Mouse (Mus musculus) liver, embryonic 15.5 days (tissue): ENCODE measurements around the gene Aldoc. TPM values are rescaled to one million over a fixed set of nuclear protein-coding genes. Genes with fewer than 3 reads are reported as not detected.

Experiments
- ATAC-seq: fragments of 200-750 bp; cut with Nextera tagmentation; 2 replicates; pipeline ENCODE4 v1.8.0; 2017; ENCODE audit warnings: moderate number of reproducible peaks, mild to moderate bottlenecking, moderate library complexity; ENCODE audit not compliant: insufficient read depth
- H3K27ac ChIP-seq: fragments of 300-500 bp; sonication (generic); replicated peaks from 2 replicates; pipeline ENCODE4 v1.5.1; 2015; ENCODE audit warnings: mild to moderate bottlenecking, inconsistent platforms
- H3K27me3 ChIP-seq: fragments of 300-500 bp; sonication (generic); 2 replicates; pipeline ENCODE4 v1.6.1; 2015; ENCODE audit warnings: mild to moderate bottlenecking, inconsistent platforms
- H3K36me3 ChIP-seq: fragments of 300-500 bp; sonication (generic); replicated peaks from 2 replicates; pipeline ENCODE4 v1.6.1; 2015; ENCODE audit warnings: moderate library complexity, mild to moderate bottlenecking, inconsistent platforms
- H3K4me1 ChIP-seq: fragments of 300-500 bp; sonication (generic); replicated peaks from 2 replicates; pipeline ENCODE4 v1.6.1; 2015; ENCODE audit warnings: inconsistent platforms
- H3K4me2 ChIP-seq: fragments of 300-500 bp; sonication (generic); 2 replicates; pipeline ENCODE4 v1.6.1; 2015; ENCODE audit warnings: moderate library complexity, mild to moderate bottlenecking, inconsistent platforms
- H3K4me3 ChIP-seq: fragments of 300-500 bp; sonication (generic); replicated peaks from 2 replicates; pipeline ENCODE4 v1.5.1; 2015; ENCODE audit warnings: mild to moderate bottlenecking, inconsistent platforms
- H3K9ac ChIP-seq: fragments of 300-500 bp; sonication (generic); 2 replicates; pipeline ENCODE4 v1.6.1; 2015; ENCODE audit warnings: moderate library complexity, mild to moderate bottlenecking, inconsistent platforms
- H3K9me3 ChIP-seq: fragments of 300-500 bp; sonication (generic); replicated peaks from 2 replicates; pipeline ENCODE4 v1.6.1; 2016; ENCODE audit warnings: inconsistent platforms
- WGBS: fragments of 180-500 bp; shearing (Covaris S2); methylation state at CpG from one replicate; pipeline ENCODE4 v1.1.7; 2015; ENCODE audit warnings: mixed read lengths; ENCODE audit not compliant: insufficient replicate concordance; 5-methylcytosine and 5-hydroxymethylcytosine counted together
- polyA plus RNA-seq: library from polyadenylated mRNA; unstranded; fragments of >200 nt; fragmentation: Nextera tagmentation; extraction: Ambion mirVana; gene quantifications from 2 replicates; pipeline ENCODE4 v1.2.1, GENCODE M21; 2015

Gene Aldoc
- polyA plus RNA-seq, 1 experiment from 2014 or later, result 10.5 TPM

DNA sequence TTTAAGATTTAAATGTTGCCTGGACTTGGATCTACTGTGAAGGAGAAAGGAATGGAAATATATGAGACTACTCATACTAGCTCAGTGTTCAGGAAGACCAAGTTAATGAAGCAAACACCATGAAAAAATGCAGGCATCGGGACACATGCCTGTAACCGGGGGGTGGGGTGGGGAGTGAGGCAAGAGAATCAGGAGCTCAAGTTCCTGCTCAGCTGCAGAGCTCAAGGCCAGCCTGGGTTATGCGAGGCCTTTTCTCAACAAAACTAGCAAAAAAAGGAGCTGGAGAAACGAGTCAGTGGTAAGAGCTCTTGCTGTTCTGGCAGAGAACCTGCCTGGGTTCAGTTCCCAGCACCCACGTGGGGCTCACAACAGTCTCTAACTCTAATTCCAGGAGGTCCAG, 11.2 kb downstream of the Aldoc start:
- WGBS, result 76% methylated on average over 5 of the region's 5 CpGs
- peaks cover 53% of the 10 kb centered on the region for H3K36me3 ChIP-seq
- no peak overlapping the region for H3K4me3 ChIP-seq
- no peaks in the 10 kb centered on the region for H3K27me3 ChIP-seq
- ATAC-seq, result no peak
- no peak overlapping the region for H3K9ac ChIP-seq
- peaks cover 8% of the 10 kb centered on the region for H3K4me1 ChIP-seq
- H3K4me2 ChIP-seq, result no peak overlapping the region
- no peak overlapping the region for H3K27ac ChIP-seq
- H3K9me3 ChIP-seq, result no peaks in the 10 kb centered on the region

DNA sequence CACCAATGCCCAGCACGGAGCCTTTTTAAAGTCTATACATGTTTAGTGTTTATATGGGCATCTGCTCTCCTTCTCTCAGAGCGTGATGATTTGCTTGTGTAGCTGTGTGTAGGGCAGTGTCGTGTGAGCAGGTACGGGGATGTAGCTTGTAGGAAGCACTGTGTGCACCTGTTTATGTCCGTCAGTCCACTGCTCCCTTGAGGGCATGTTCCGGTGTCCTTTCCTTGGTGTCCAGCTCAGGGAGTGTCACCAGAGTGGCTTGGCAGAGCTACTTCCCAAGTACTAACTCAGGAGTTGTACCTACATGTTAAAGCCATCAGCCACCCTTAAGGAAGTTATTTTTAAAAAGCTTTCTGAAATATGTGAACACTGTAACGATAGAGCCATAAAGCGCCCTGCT, 14.3 kb downstream of the Aldoc start:
- Histone ChIP-seq H3K9ac (no peak overlapping the region), H3K4me1 (0 out of 2 replicates have a peak, but pooled peaks cover 3% of the 10 kb centered on the region), H3K27ac (no peak overlapping the region), H3K36me3 (peaks cover 69% of the 10 kb centered on the region), H3K27me3 (no peaks in the 10 kb centered on the region), H3K4me2 (no peak overlapping the region), H3K9me3 (no peaks in the 10 kb centered on the region), H3K4me3 (no peak overlapping the region)
- no peak for ATAC-seq
- WGBS, result 84% methylated on average over 8 of the region's 8 CpGs

DNA sequence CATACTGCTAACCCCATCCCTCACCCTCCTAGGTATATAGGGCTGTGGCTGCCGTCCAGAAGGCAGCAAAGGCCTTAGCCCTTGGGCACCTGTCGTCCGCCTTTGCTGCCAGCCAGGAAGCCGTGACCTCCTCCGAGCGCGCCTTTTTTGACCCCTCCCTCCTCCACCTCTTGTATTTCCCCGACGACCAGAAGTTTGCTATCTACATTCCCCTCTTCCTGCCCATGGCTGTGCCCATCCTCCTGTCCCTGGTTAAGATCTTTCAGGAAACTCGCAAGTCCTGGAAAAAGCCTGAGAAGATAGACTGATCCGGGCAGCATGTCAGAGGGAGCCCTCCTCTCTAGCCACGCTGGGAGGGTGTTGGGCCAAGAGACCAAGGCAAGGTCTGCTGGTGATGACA, 18.9 kb downstream of the Aldoc start:
- no peak overlapping the region for H3K4me3 ChIP-seq
- WGBS, result 68% methylated on average over 12 of the region's 12 CpGs
- H3K9ac ChIP-seq, result no peak overlapping the region
- no peaks in the 10 kb centered on the region for H3K27me3 ChIP-seq
- no peak overlapping the region for H3K27ac ChIP-seq
- no peak overlapping the region for H3K4me2 ChIP-seq
- H3K4me1 ChIP-seq, result peaks cover 44% of the 10 kb centered on the region
- no peaks in the 10 kb centered on the region for H3K9me3 ChIP-seq
- H3K36me3 ChIP-seq, result peaks cover 31% of the 10 kb centered on the region
- ATAC-seq, result no peak

DNA sequence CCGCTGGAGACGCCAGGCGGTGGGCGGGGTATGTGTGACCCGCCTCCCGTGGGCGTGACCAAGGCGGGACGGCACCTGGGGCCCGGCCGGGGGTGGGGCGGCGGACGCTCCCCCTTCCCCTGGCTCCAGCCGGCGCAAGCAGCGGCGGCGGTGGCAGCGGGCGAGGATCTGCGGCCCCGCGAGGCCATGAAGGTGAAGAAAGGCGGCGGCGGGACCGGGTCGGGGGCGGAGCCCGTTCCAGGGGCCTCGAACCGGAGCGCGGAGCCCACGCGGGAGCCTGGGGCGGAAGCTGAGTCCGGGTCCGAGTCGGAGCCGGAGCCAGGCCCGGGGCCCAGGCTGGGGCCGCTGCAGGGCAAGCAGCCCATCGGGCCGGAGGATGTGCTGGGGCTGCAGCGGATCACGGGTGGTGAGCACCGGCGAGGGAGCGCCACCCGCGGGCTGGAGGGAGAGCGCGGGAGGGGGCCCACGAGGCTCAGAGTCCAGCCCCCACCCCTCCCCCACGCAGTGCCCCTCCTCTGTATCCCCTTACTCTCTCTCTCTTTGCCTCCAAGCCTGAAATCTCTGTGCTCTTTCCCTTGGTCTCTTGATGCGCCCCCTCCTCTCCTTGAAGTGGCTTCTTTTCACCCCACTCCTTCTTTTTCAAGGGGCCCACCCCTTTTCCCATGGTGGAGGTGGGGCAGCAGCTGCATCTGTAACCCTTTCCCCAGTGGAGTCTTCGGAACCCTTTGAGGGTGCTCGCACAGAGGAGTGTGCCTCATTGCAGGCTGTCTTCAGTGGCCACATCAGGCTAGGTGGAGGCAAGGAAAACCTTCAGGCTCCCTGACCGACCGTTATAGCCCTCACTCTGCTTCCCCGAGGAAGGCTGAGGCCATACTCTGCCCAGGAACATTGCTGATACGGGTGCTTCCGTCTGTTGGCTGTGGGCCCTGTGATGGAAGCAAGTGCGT, 20.9 kb downstream of the Aldoc start, which contains the start of gene Unc119:
Unc119 (plus strand) TSS at position 102 of the 947 bp plus-strand sequence.
- peak within 1 kb of the TSS; percentile 100 for H3K4me2 ChIP-seq
- peak within 1 kb of the TSS; percentile 89 for H3K27ac ChIP-seq
- H3K4me3 ChIP-seq, result peak within 1 kb of the TSS; percentile 84
- no peaks in the 10 kb centered on the region for H3K27me3 ChIP-seq
- peaks cover 63% of the 10 kb centered on the region for H3K4me1 ChIP-seq
- H3K36me3 ChIP-seq, result peaks cover 31% of the 10 kb centered on the region
- peak; percentile 51 for ATAC-seq
- WGBS, result 1% methylated on average over 60 of the region's 66 CpGs
- H3K9ac ChIP-seq, result peak within 1 kb of the TSS; percentile 84
- no peaks in the 10 kb centered on the region for H3K9me3 ChIP-seq

DNA sequence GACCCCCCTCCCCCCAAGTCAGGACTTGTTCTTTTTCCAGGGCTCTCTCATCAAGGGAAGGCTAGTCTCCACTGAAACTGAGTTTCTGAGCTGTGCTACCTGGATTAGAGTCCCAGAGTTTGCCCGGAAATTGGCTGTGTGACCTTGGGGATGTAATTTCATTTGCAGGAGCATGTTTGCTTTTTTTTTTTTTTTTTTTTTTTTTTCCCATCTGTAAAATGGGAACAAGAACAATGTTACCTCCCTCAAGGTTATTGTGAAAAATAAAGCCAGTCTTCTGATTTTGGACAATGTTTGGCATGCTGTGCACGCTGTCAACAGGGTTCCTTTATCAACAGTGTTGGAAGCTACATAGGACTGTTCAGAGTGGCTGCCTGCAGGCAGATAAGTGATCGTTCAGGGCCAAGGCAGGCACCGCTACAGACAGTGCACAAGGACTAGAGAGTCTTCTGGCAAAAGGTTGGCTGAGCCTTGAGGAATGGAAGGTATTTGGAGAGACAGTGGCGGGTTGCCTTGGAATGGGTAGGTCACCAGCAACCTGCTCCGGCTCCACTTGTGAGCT, 21.6 kb downstream of the Aldoc start:
- ATAC-seq, result peak; percentile 80
- Histone ChIP-seq H3K4me2 (peak overlapping the region; percentile 100), H3K9ac (peak overlapping the region; percentile 84), H3K4me3 (peak overlapping the region; percentile 84), H3K27ac (peak overlapping the region; percentile 89), H3K4me1 (peaks cover 68% of the 10 kb centered on the region), H3K9me3 (no peaks in the 10 kb centered on the region), H3K27me3 (no peaks in the 10 kb centered on the region), H3K36me3 (peaks cover 28% of the 10 kb centered on the region)
- WGBS, result 30% methylated on average over 6 of the region's 6 CpGs

DNA sequence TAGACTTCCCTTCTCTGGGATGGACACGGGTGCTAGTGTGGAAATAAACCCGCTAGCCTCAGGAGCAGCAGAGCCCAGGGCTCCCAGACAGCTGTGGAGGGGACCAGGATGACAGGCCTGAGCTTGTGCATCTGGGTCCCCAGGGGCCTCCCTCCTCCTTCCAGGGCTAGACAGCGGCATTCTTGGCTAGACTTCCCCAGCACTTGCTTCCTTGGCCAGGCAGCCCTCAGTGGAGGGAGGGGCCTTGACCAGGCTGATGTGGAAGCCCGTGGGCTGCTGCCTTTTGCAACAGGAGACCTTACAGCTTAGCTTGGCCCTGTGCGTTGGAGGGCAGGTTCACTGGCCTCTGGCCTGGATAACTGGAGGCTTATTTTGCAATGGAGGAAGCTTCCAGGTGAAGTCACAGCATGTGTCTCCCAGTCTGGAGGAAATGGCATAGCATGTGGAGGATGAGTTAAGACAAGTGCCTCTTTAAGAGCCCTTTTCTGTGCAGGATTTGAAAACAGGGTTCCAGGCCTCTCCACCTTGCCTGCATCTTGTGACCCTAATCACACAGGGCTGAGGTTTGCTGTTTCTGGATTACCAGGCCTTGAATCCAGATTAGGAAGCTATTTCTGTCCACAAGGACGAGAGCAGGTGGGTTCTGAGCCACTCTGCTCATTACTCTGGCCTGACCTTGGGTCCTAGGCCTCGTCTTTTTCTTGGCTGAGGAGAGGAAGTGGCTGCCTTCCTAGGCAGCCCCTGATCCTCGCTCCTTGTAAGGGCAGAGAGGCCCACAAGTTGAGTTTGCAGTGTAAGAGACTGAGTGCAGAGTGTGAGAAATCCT, 22.3 kb downstream of the Aldoc start:
- H3K4me1 ChIP-seq, result peaks cover 74% of the 10 kb centered on the region
- H3K9me3 ChIP-seq, result no peaks in the 10 kb centered on the region
- H3K36me3 ChIP-seq, result peaks cover 25% of the 10 kb centered on the region
- peak; percentile 34 for ATAC-seq
- H3K9ac ChIP-seq, result peak overlapping the region; percentile 84; the same call in 1 of the 2 replicates
- 20% methylated on average over 8 of the region's 8 CpGs for WGBS
- H3K27ac ChIP-seq, result peak overlapping the region; percentile 89
- H3K4me3 ChIP-seq, result peak overlapping the region; percentile 84
- H3K27me3 ChIP-seq, result no peaks in the 10 kb centered on the region
- peak overlapping the region; percentile 100 for H3K4me2 ChIP-seq

DNA sequence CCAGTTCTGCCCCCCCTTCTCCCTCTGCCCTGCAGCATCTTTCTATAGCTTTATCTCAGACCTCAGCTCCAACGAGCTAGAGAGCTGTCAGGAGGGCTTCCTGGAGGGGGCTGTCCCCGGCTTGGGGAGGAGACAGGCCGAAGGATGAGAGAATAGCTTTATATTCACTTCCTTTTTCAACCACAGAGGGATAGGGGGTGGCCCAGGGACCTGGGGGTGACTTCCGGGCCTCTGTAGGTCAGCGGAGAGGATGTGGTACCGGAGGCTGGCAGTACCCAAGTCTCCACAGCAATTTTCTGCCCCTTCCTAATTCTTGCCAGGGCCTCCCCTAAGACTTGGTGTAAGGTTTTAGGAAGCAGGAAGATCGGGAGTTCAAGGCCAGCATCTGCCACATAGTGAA, 23.0 kb downstream of the Aldoc start:
- H3K27me3 ChIP-seq, result no peaks in the 10 kb centered on the region
- peaks cover 20% of the 10 kb centered on the region for H3K36me3 ChIP-seq
- H3K4me2 ChIP-seq, result peak overlapping the region; percentile 100
- no peak for ATAC-seq
- peak overlapping the region; percentile 84; the same call in 1 of the 2 replicates for H3K9ac ChIP-seq
- WGBS, result 24% methylated on average over 7 of the region's 7 CpGs
- peak overlapping the region; percentile 89 for H3K27ac ChIP-seq
- no peaks in the 10 kb centered on the region for H3K9me3 ChIP-seq
- H3K4me1 ChIP-seq, result peaks cover 77% of the 10 kb centered on the region
- H3K4me3 ChIP-seq, result peak overlapping the region; percentile 84

DNA sequence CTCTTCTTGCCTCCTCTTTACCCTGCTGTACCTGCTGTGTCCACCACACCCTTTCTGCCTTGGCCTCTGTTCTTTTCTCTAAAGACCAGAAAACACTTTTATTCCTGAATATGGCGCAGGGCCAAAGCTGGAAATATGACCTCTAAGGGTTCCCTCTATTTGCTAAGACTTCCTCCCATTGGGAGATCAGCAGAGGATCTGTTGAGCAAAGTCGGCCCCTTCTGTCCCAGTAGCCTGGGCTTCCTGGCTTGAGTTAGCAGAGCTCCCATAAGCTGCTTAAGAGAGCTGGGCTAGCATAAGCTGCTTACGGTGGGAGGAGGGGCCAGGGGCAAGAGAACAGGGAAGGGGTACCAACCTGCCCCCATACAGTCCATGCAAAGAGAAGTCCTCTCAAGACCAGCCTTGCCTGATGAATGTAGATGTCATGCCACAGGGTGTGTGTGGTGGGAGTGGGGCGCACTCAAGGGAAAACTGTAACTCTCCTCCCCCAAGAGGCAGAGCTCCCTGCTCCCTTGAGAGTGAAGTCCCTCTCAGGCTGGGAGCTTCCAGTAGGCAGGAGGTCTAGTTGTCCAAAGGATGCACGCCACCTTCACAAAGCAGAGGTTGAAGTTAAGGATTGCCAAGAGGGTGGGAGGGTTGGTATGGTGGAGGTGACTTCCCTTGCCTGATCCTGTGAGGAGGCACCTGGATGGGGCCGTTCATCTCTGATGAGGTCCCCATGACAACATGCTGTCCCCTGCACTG, 23.7 kb downstream of the Aldoc start:
- H3K36me3 ChIP-seq, result peaks cover 18% of the 10 kb centered on the region
- no peak overlapping the region for H3K4me3 ChIP-seq
- peak overlapping the region; percentile 100 for H3K4me2 ChIP-seq
- H3K27me3 ChIP-seq, result no peaks in the 10 kb centered on the region
- H3K9me3 ChIP-seq, result no peaks in the 10 kb centered on the region
- no peak for ATAC-seq
- WGBS, result 68% methylated on average over 6 of the region's 6 CpGs
- H3K4me1 ChIP-seq, result peaks cover 77% of the 10 kb centered on the region
- peak overlapping the region; percentile 2; the same call in 1 of the 2 replicates for H3K9ac ChIP-seq
- peak overlapping the region; percentile 89 for H3K27ac ChIP-seq

DNA sequence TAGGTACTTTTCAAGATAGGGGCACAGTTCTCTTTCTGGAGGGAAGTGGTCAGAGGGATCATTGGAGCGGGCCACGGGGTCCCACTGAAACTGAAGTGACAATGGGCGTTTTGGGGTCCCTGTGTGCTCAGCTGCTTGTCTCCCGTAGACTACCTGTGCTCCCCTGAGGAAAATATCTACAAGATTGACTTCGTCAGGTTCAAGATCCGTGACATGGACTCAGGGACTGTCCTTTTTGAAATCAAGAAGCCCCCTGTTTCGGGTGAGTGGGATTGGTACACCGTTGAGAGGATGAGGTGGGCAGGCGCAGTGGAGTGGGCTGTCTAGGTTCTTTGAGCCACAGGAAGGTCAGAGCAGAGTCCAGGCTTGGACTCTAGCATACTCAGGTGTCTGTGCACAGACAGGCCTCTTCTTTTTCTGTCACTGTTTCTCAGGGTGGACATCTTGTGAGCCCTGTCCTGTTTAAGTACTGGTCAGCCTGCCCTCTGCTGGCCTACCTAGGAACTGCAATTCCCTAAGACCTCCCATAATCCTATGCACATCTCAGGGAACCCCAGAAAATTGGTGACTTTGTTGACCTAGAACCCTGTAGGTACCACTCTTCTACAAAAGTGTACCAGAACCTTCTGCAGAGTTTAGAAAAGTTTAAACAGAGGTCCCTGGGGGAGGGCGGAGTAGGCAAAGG, 24.4 kb downstream of the Aldoc start:
- ATAC-seq, result no peak
- WGBS, result 75% methylated on average over 10 of the region's 10 CpGs
- peak overlapping the region; percentile 69 for H3K27ac ChIP-seq
- H3K4me1 ChIP-seq, result peaks cover 77% of the 10 kb centered on the region
- H3K4me2 ChIP-seq, result no peak overlapping the region
- H3K27me3 ChIP-seq, result no peaks in the 10 kb centered on the region
- H3K9me3 ChIP-seq, result no peaks in the 10 kb centered on the region
- H3K36me3 ChIP-seq, result peaks cover 15% of the 10 kb centered on the region
- H3K9ac ChIP-seq, result no peak overlapping the region
- no peak overlapping the region for H3K4me3 ChIP-seq

DNA sequence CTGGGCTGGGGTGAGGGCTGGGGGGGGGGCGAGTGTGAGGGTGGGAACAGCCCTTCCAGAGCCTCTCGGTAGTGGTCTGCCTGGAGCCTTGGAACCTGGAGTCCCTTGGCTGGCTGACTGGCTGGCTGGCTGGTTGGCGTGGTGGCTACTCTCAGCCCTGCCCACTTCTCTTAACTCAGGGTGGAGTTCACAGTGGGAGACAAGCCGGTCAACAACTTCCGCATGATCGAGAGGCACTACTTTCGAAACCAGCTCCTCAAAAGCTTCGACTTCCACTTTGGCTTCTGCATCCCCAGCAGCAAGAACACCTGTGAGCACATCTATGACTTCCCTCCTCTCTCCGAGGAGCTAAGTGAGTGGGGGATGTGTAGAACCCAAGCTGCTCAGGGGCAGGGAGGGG, 25.1 kb downstream of the Aldoc start:
- WGBS, result 76% methylated on average over 9 of the region's 9 CpGs
- no peak for ATAC-seq
- Histone ChIP-seq H3K4me2 (no peak overlapping the region), H3K9me3 (no peaks in the 10 kb centered on the region), H3K27ac (peak overlapping the region; percentile 76), H3K36me3 (peaks cover 15% of the 10 kb centered on the region), H3K4me3 (no peak overlapping the region), H3K9ac (no peak overlapping the region), H3K27me3 (no peaks in the 10 kb centered on the region), H3K4me1 (peaks cover 74% of the 10 kb centered on the region)
